Mouse (Mus musculus) kidney, postnatal 4 days (tissue): ENCODE results near the gene Gm20388.

Experiments
- DNase-seq, 2 experiments: peaks; one replicate each; pipeline ENCODE4 v3.0.0; 2021; ENCODE audit warnings: mixed read lengths in 2 of 2

Gm20388 gene

GRCm38 (mm10) chr8:120764638-120765037 is 854.0 kb downstream of the Gm20388 start:
- no peak for DNase-seq

GRCm38 (mm10) chr8:120766622-120767021 is 856.0 kb downstream of the Gm20388 start:
- DNase-seq = no peak

GRCm38 (mm10) chr8:120768454-120769218 is 858.0 kb downstream of the Gm20388 start:
- no peak for DNase-seq

GRCm38 (mm10) chr8:120777184-120777583 is 866.5 kb downstream of the Gm20388 start:
- DNase-seq = no peak

- DNase-seq = no peak
These were observed 867.1 kb downstream of the Gm20388 start for GRCm38 (mm10) chr8:120777732-120778131.

GRCm38 (mm10) chr8:120779106-120779505 is 868.5 kb downstream of the Gm20388 start:
- no peak for DNase-seq

- no peak for DNase-seq
These were observed 873.1 kb downstream of the Gm20388 start for GRCm38 (mm10) chr8:120783781-120784180.

- no peak for DNase-seq
These were observed 876.1 kb downstream of the Gm20388 start for GRCm38 (mm10) chr8:120786753-120787152.

- DNase-seq = peak; percentile 45 to 54
These were observed 877.0 kb downstream of the Gm20388 start for GRCm38 (mm10) chr8:120787631-120788030.

- DNase-seq = no peak
These were observed 882.1 kb downstream of the Gm20388 start for GRCm38 (mm10) chr8:120792710-120793109.

- peak; percentile 92 to 93 for DNase-seq
These were observed 885.4 kb downstream of the Gm20388 start for GRCm38 (mm10) chr8:120795944-120796635.

- no peak for DNase-seq
These were observed 886.5 kb downstream of the Gm20388 start for GRCm38 (mm10) chr8:120797019-120797727.

GRCm38 (mm10) chr8:120800308-120800865 is 889.7 kb downstream of the Gm20388 start:
- peak; percentile 81 to 83 for DNase-seq

- peak in 1 of 2 experiments; percentile 48 for DNase-seq
These were observed 893.2 kb downstream of the Gm20388 start for GRCm38 (mm10) chr8:120803661-120804375.

GRCm38 (mm10) chr8:120804741-120805140 is 894.1 kb downstream of the Gm20388 start:
- peak in 1 of 2 experiments; percentile 50 for DNase-seq

- DNase-seq = peak in 1 of 2 experiments; percentile 37
These were observed 896.2 kb downstream of the Gm20388 start for GRCm38 (mm10) chr8:120806780-120807264.

- DNase-seq = peak; percentile 34 to 64
These were observed 897.1 kb downstream of the Gm20388 start for GRCm38 (mm10) chr8:120807719-120808118.

- DNase-seq = peak; percentile 35 to 60
These were observed 898.4 kb downstream of the Gm20388 start for GRCm38 (mm10) chr8:120809050-120809449.

- DNase-seq = no peak
These were observed 901.3 kb downstream of the Gm20388 start for GRCm38 (mm10) chr8:120811953-120812352.

- DNase-seq = no peak
These were observed 902.4 kb downstream of the Gm20388 start for GRCm38 (mm10) chr8:120813028-120813427.

GRCm38 (mm10) chr8:120813839-120814238 is 903.2 kb downstream of the Gm20388 start:
- DNase-seq = no peak

- no peak for DNase-seq
These were observed 905.7 kb downstream of the Gm20388 start for GRCm38 (mm10) chr8:120816371-120816770.
